In genomic region chr5:107289986-107290385, GRCm38 (mm10) we compare ENCODE assay signal across 7 mouse cellular contexts. TPM values are rescaled to one million over a fixed set of nuclear protein-coding genes. Genes with fewer than 3 reads are reported as not detected.
DNase-seq lines count a peak whose midpoint lies in the region; ATAC-seq and TF ChIP-seq lines count a peak whose summit lies in the region.

No protein-coding gene starts in this region.

- H3K4me1 ChIP-seq in liver, embryonic 11.5 days (replicated peaks; ENCODE audit: control insufficient read depth, insufficient read depth, low read length): peaks cover 15% of the 10 kb centered on the region
- peaks cover 5% of the 10 kb centered on the region; the same call in 1 of the 2 replicates for H3K4me1 ChIP-seq in forebrain, postnatal 0 days (ENCODE audit: insufficient read depth)
- H3K4me1 ChIP-seq in limb, embryonic 15.5 days: peaks cover 24% of the 10 kb centered on the region
- H3K4me1 ChIP-seq in stomach, embryonic 14.5 days (ENCODE audit: control insufficient read depth, insufficient read depth, low read length): peaks cover 9% of the 10 kb centered on the region

- peak overlapping the region; percentile 93 for H3K4me3 ChIP-seq in liver, embryonic 11.5 days (ENCODE audit: low read depth, low read length)
- H3K4me3 ChIP-seq in forebrain, postnatal 0 days (ENCODE audit: low read depth, low read length): peak overlapping the region; percentile 70
- peak overlapping the region; percentile 90 for H3K4me3 ChIP-seq in limb, embryonic 15.5 days
- H3K4me3 ChIP-seq in stomach, embryonic 14.5 days (ENCODE audit: low read depth, low read length): peak overlapping the region; percentile 85; the same call in 1 of the 2 replicates

- H3K9ac ChIP-seq in liver, embryonic 11.5 days (ENCODE audit: low read depth, low read length): no peak overlapping the region; the same call in 1 of the 2 replicates
- no peak overlapping the region for H3K9ac ChIP-seq in forebrain, postnatal 0 days
- H3K9ac ChIP-seq in limb, embryonic 15.5 days: no peak overlapping the region
- no peak overlapping the region for H3K9ac ChIP-seq in stomach, embryonic 14.5 days (replicated peaks; ENCODE audit: low read depth, low read length)

- H3K36me3 ChIP-seq in liver, embryonic 11.5 days (ENCODE audit: control insufficient read depth, insufficient read depth, low read length): no peaks in the 10 kb centered on the region
- no peaks in the 10 kb centered on the region for H3K36me3 ChIP-seq in forebrain, postnatal 0 days (ENCODE audit: insufficient read depth)
- no peaks in the 10 kb centered on the region for H3K36me3 ChIP-seq in limb, embryonic 15.5 days
- no peaks in the 10 kb centered on the region for H3K36me3 ChIP-seq in stomach, embryonic 14.5 days (ENCODE audit: control insufficient read depth, insufficient read depth, low read length)

- 0 out of 2 replicates have a peak, but pooled peaks cover 3% of the 10 kb centered on the region for H3K27me3 ChIP-seq in liver, embryonic 11.5 days (replicated peaks; ENCODE audit: control insufficient read depth, insufficient read depth, low read length)
- H3K27me3 ChIP-seq in forebrain, postnatal 0 days (ENCODE audit: insufficient read depth, low read length): peaks cover 14% of the 10 kb centered on the region
- no peaks in the 10 kb centered on the region for H3K27me3 ChIP-seq in limb, embryonic 15.5 days
- H3K27me3 ChIP-seq in stomach, embryonic 14.5 days (ENCODE audit: control insufficient read depth, insufficient read depth, low read length): no peaks in the 10 kb centered on the region

- no peaks in the 10 kb centered on the region for H3K9me3 ChIP-seq in liver, embryonic 11.5 days (ENCODE audit: control insufficient read depth, low read length)
- no peaks in the 10 kb centered on the region for H3K9me3 ChIP-seq in forebrain, postnatal 0 days (ENCODE audit: low read length)
- no peaks in the 10 kb centered on the region for H3K9me3 ChIP-seq in limb, embryonic 15.5 days
- no peaks in the 10 kb centered on the region for H3K9me3 ChIP-seq in stomach, embryonic 14.5 days (ENCODE audit: control insufficient read depth, low read depth, low read length)

- no peak for TF ChIP-seq CTCF in forebrain, postnatal 0 days (IDR thresholded peaks at IDR 0.05; ENCODE audit: low read depth)

- H3K4me2 ChIP-seq in liver, embryonic 11.5 days: peak overlapping the region; percentile 93
- peak overlapping the region; percentile 100 for H3K4me2 ChIP-seq in forebrain, postnatal 0 days (ENCODE audit: low read depth)
- peak overlapping the region; percentile 79 for H3K4me2 ChIP-seq in limb, embryonic 15.5 days
- peak overlapping the region; percentile 64 for H3K4me2 ChIP-seq in stomach, embryonic 14.5 days (replicated peaks; ENCODE audit: low read depth, low read length)

- DNase-seq in liver, embryonic 11.5 days (ENCODE audit: low spot score): no peak
- no peak for DNase-seq in liver
- no peak for DNase-seq in forebrain, postnatal 0 days
- DNase-seq in thymus, postnatal 0 days (ENCODE audit: low spot score): no peak
- no peak for DNase-seq in cerebellum, postnatal 25 days

- no peak for ATAC-seq in liver, embryonic 11.5 days (replicated peaks; ENCODE audit: low FRiP score)
- ATAC-seq in forebrain, postnatal 0 days: no peak
- no peak for ATAC-seq in limb, embryonic 15.5 days (ENCODE audit: insufficient number of reproducible peaks, low FRiP score, low TSS enrichment, low read depth)
- no peak for ATAC-seq in stomach, embryonic 14.5 days (ENCODE audit: insufficient number of reproducible peaks, insufficient read depth, low FRiP score, low read depth)

- WGBS in liver, embryonic 11.5 days: 40% methylated on average over 8 of the region's 8 CpGs
- 30% methylated on average over 8 of the region's 8 CpGs for WGBS in forebrain, postnatal 0 days
- 24% methylated on average over 8 of the region's 8 CpGs for WGBS in limb, embryonic 15.5 days
- WGBS in stomach, embryonic 14.5 days: 29% methylated on average over 8 of the region's 8 CpGs

- no peak overlapping the region for H3K27ac ChIP-seq in liver, embryonic 11.5 days (ENCODE audit: low read depth, low read length)
- H3K27ac ChIP-seq in forebrain, postnatal 0 days (ENCODE audit: low read depth, low read length): no peak overlapping the region
- peak overlapping the region; percentile 97 for H3K27ac ChIP-seq in limb, embryonic 15.5 days
- peak overlapping the region; percentile 94; the same call in 1 of the 2 replicates for H3K27ac ChIP-seq in stomach, embryonic 14.5 days (ENCODE audit: low read length)

RNA-seq across cellular contexts. Expression of gene Tgfbr3, which starts 0.6 kb away (rescaled TPM):
- polyA plus RNA-seq in liver, embryonic 11.5 days (2014; fragmentation: Nextera tagmentation; extraction: Ambion mirVana): 38.2 and 39.7 TPM in 2 replicates
- total RNA-seq in forebrain, postnatal 0 days (2014; rRNA removed): 5.5 and 14.3 TPM in 2 replicates
- polyA plus RNA-seq in forebrain, postnatal 0 days (2015; fragmentation: Nextera tagmentation; extraction: Ambion mirVana): 2.3 and 3.4 TPM in 2 replicates
- 27.2 and 30.7 TPM in 2 replicates for polyA plus RNA-seq in limb, embryonic 15.5 days (2015; fragmentation: Nextera tagmentation; extraction: Ambion mirVana)
- polyA plus RNA-seq in stomach, embryonic 14.5 days (2014; fragmentation: Nextera tagmentation; extraction: Ambion mirVana): 34.4 and 34.5 TPM in 2 replicates
- polyA plus RNA-seq in thymus, postnatal 0 days (2015; fragmentation: Nextera tagmentation; extraction: Ambion mirVana): 10.1 and 11.5 TPM in 2 replicates

RNA-seq across cellular contexts. Expression of gene Brdt, which starts 41.0 kb away (rescaled TPM):
- polyA plus RNA-seq in liver, embryonic 11.5 days (2014; fragmentation: Nextera tagmentation; extraction: Ambion mirVana): 0.68 and 0.84 TPM in 2 replicates
- 4.3 and 4.6 TPM in 2 replicates for total RNA-seq in forebrain, postnatal 0 days (2014; rRNA removed)
- polyA plus RNA-seq in forebrain, postnatal 0 days (2015; fragmentation: Nextera tagmentation; extraction: Ambion mirVana): 2.1 and 2.3 TPM in 2 replicates
- 3.9 and 4.3 TPM in 2 replicates for polyA plus RNA-seq in limb, embryonic 15.5 days (2015; fragmentation: Nextera tagmentation; extraction: Ambion mirVana)
- 2.5 TPM in 2 replicates for polyA plus RNA-seq in stomach, embryonic 14.5 days (2014; fragmentation: Nextera tagmentation; extraction: Ambion mirVana)
- 2.7 and 3.5 TPM in 2 replicates for polyA plus RNA-seq in thymus, postnatal 0 days (2015; fragmentation: Nextera tagmentation; extraction: Ambion mirVana)

Comparison
In these comparisons a context has a peak if more than half of its experiments do, and no peak if none do; other contexts are left out.
1. H3K27ac ChIP-seq: peak in limb, embryonic 15.5 days (single experiment) and stomach, embryonic 14.5 days (single experiment); none in liver, embryonic 11.5 days (single experiment) and forebrain, postnatal 0 days (single experiment).
2. Peak in every context shown above with its lines, with median percentiles within 50 percentile points of each other: H3K4me2 ChIP-seq and H3K4me3 ChIP-seq.